Mouse (Mus musculus) 3134 (cell line): ENCODE measurements around the gene Glis2.
A peak's percentile ranks its signal among the peaks of the same experiment; 100 is the strongest.

Source experiments
- DNase-seq: peaks from one replicate; pipeline ENCODE4 v3.0.0-alpha.2; 2011; ENCODE audit warnings: low spot score; ENCODE audit not compliant: insufficient read length; ENCODE audit errors: extremely low read depth

The Glis2 gene

GRCm38 (mm10) chr16:4593971-4594813, at the start of gene Glis2:
Gene Glis2, plus strand, starts transcription at chr16:4594713.
- DNase-seq: peak; percentile 86

- DNase-seq: no peak
Observed at GRCm38 (mm10) chr16:4544845-4545244, 49.7 kb upstream of the Glis2 start.

GRCm38 (mm10) chr16:4546838-4547237, 47.7 kb upstream of the Glis2 start:
- DNase-seq: no peak

- DNase-seq: no peak
Observed at GRCm38 (mm10) chr16:4547611-4548010, 46.9 kb upstream of the Glis2 start.

- no peak for DNase-seq
Observed at GRCm38 (mm10) chr16:4548953-4549688, 45.4 kb upstream of the Glis2 start.

GRCm38 (mm10) chr16:4551056-4551455, 43.5 kb upstream of the Glis2 start:
- DNase-seq: peak; percentile 56

GRCm38 (mm10) chr16:4551885-4552284, 42.6 kb upstream of the Glis2 start:
- no peak for DNase-seq

- peak; percentile 84 for DNase-seq
Observed at GRCm38 (mm10) chr16:4552829-4553550, 41.5 kb upstream of the Glis2 start.

- DNase-seq: no peak
Observed at GRCm38 (mm10) chr16:4555555-4555954, 39.0 kb upstream of the Glis2 start.

GRCm38 (mm10) chr16:4557085-4557484, 37.4 kb upstream of the Glis2 start:
- DNase-seq: no peak

- peak; percentile 81 for DNase-seq
Observed at GRCm38 (mm10) chr16:4557949-4558348, 36.6 kb upstream of the Glis2 start.

- DNase-seq: peak; percentile 92
Observed at GRCm38 (mm10) chr16:4558384-4558979, 36.0 kb upstream of the Glis2 start.

- DNase-seq: peak; percentile 83
Observed at GRCm38 (mm10) chr16:4558980-4559631, 35.4 kb upstream of the Glis2 start.

- DNase-seq: peak; percentile 94
Observed at GRCm38 (mm10) chr16:4559715-4560144, 34.8 kb upstream of the Glis2 start, which contains the start of gene Tfap4. Gene Tfap4, minus strand, starts transcription at chr16:4559854.

GRCm38 (mm10) chr16:4560145-4560952, 34.2 kb upstream of the Glis2 start:
- DNase-seq: no peak

GRCm38 (mm10) chr16:4567912-4568311, 26.6 kb upstream of the Glis2 start:
- no peak for DNase-seq

GRCm38 (mm10) chr16:4570737-4571136, 23.8 kb upstream of the Glis2 start:
- no peak for DNase-seq

- no peak for DNase-seq
Observed at GRCm38 (mm10) chr16:4576038-4576437, 18.5 kb upstream of the Glis2 start.

GRCm38 (mm10) chr16:4576873-4577272, 17.6 kb upstream of the Glis2 start:
- DNase-seq: no peak
